Mouse (Mus musculus): ENCODE data around the gene Ephb4. TPM values are rescaled to one million over a fixed set of nuclear protein-coding genes. Genes with fewer than 3 reads are reported as not detected.
A peak's percentile ranks its signal among the peaks of the same experiment; 100 is the strongest.

The Ephb4 gene
- total RNA-seq, 1 experiment from 2014 or later: not detected

GRCm38 (mm10) chr5:137414253-137414652, 64.3 kb downstream of the Ephb4 start:
- no peak for ATAC-seq (replicated peaks; ENCODE audit: low read depth, poor library complexity, severe bottlenecking)

GRCm38 (mm10) chr5:137419105-137419504, 69.2 kb downstream of the Ephb4 start:
- ATAC-seq (replicated peaks; ENCODE audit: low read depth, poor library complexity, severe bottlenecking): peak; percentile 97

DNA sequence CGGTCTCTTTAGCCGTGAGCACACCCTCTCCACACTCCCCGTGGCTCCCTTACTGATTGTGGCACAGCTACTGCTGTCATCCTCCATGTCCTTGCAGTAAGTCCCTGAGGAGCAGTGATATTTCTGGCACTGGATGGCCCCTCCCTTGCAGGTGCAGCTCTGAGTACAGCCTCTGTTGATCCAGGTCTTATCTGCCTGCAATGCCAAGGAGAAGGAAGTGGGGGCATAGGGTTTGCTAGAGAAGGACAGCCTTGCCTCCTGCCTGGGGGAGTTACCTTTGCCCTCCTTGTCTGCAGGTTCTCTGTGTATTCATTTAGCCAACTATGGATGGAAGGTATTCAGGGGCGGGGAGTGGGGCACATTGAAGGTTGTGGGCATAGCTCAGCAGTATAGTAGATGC, 69.9 kb downstream of the Ephb4 start:
- ATAC-seq (replicated peaks; ENCODE audit: low read depth, poor library complexity, severe bottlenecking): no peak

DNA sequence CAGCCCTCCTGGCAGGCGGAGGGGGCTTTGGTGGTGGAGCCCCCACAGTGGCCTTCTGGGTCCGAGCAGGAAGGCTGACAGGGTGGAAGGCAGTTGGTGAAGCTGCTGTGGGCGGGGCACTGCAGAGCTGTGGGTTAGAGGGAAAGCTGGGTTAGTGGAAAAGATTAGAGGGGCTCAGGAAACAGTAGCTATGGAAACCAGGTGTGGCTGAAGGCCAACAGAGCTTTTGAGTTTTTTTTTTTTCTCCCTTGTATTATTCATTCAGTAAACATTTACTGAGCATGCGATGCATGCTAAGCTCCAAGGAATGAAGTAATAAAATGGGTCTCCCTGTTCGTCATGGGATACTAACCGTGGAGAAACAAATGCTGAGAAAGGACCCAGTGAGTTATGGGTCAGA, 75.7 kb downstream of the Ephb4 start:
- ATAC-seq (replicated peaks; ENCODE audit: low read depth, poor library complexity, severe bottlenecking): peak; percentile 68

Other genes starting within 250 kb of the Ephb4 start
- 27.7 and 34.3 TPM in 2 replicates for gene Trim56, start 233.9 kb upstream of the Ephb4 start, total RNA-seq (2017)
- not detected in 2 replicates for gene Muc3, start 200.8 kb upstream of the Ephb4 start, total RNA-seq (2017)
- gene Muc3a, start 137.7 kb upstream of the Ephb4 start, total RNA-seq (2017): 0.82 TPM in 1 of 2 replicates, not detected in the other
- 6.3 and 6.6 TPM in 2 replicates for gene Ache, start 62.6 kb upstream of the Ephb4 start, total RNA-seq (2017)
- gene Ufsp1, start 55.5 kb upstream of the Ephb4 start, total RNA-seq (2017): 3.2 and 4.4 TPM in 2 replicates
- 296 and 373 TPM in 2 replicates for gene Srrt, start 42.4 kb upstream of the Ephb4 start, total RNA-seq (2017)
- gene Trip6, start 35.7 kb upstream of the Ephb4 start, total RNA-seq (2017): 12.7 and 13.7 TPM in 2 replicates
- 2.1 and 5.8 TPM in 2 replicates for gene Slc12a9, start 16.5 kb upstream of the Ephb4 start, total RNA-seq (2017)
- gene Zan, start 127.0 kb downstream of the Ephb4 start, total RNA-seq (2017): 0.10 and 0.37 TPM in 2 replicates
- 21.6 and 38.0 TPM in 2 replicates for gene Pop7, start 152.4 kb downstream of the Ephb4 start, total RNA-seq (2017)
- 6.7 and 12.5 TPM in 2 replicates for gene Gigyf1, start 168.4 kb downstream of the Ephb4 start, total RNA-seq (2017)
- not detected in 2 replicates for gene Epo, start 183.1 kb downstream of the Ephb4 start, total RNA-seq (2017)
- gene Gnb2, start 183.4 kb downstream of the Ephb4 start, total RNA-seq (2017): 190 and 213 TPM in 2 replicates
- not detected in 2 replicates for gene Actl6b, start 203.4 kb downstream of the Ephb4 start, total RNA-seq (2017)
- 45.3 and 63.4 TPM in 2 replicates for gene Tfr2, start 219.7 kb downstream of the Ephb4 start, total RNA-seq (2017)

Data from common myeloid progenitor, adult 5-6 weeks (primary cell).